ENCODE assay signal across 8 mouse cellular contexts in genomic region chr12:102705216-102705871, GRCm38 (mm10). TPM values are rescaled to one million over a fixed set of nuclear protein-coding genes. Genes with fewer than 3 reads are reported as not detected.
DNase-seq lines count a peak whose midpoint lies in the region; ATAC-seq and TF ChIP-seq lines count a peak whose summit lies in the region.

No protein-coding gene starts in this region.

- WGBS in intestine, postnatal 0 days = 3% methylated on average over 45 of the region's 45 CpGs
- 3% methylated on average over 30 of the region's 45 CpGs for WGBS in midbrain, embryonic 11.5 days

- peak; percentile 73 for ATAC-seq in intestine, postnatal 0 days
- peak; percentile 89 for ATAC-seq in midbrain, embryonic 11.5 days (ENCODE audit: low FRiP score)

- H3K9ac ChIP-seq in intestine, postnatal 0 days (ENCODE audit: low read depth, low read length) = peak overlapping the region; percentile 87
- H3K9ac ChIP-seq in midbrain, embryonic 11.5 days (ENCODE audit: low read length) = peak overlapping the region; percentile 78

- H3K36me3 ChIP-seq in intestine, postnatal 0 days (ENCODE audit: control insufficient read depth, insufficient read depth) = no peaks in the 10 kb centered on the region
- H3K36me3 ChIP-seq in midbrain, embryonic 11.5 days (ENCODE audit: control insufficient read depth, insufficient read depth, low read length) = no peaks in the 10 kb centered on the region

- no peaks in the 10 kb centered on the region for H3K27me3 ChIP-seq in intestine, postnatal 0 days (replicated peaks; ENCODE audit: control insufficient read depth, insufficient read depth, low read length)
- H3K27me3 ChIP-seq in midbrain, embryonic 11.5 days (ENCODE audit: control insufficient read depth, insufficient read depth, low read length) = no peaks in the 10 kb centered on the region; the same call in 1 of the 2 replicates

- H3K9me3 ChIP-seq in intestine, postnatal 0 days (ENCODE audit: control insufficient read depth) = no peaks in the 10 kb centered on the region
- no peaks in the 10 kb centered on the region for H3K9me3 ChIP-seq in midbrain, embryonic 11.5 days (ENCODE audit: control insufficient read depth, low read length)

- peak overlapping the region; percentile 82 for H3K4me3 ChIP-seq in intestine, postnatal 0 days (ENCODE audit: low read depth, low read length)
- peak overlapping the region; percentile 78 for H3K4me3 ChIP-seq in midbrain, embryonic 11.5 days (ENCODE audit: low read depth, low read length)

- TF ChIP-seq CTCF in intestine, postnatal 0 days (IDR thresholded peaks at IDR 0.05; ENCODE audit: low read depth) = peak; percentile 93

- peak overlapping the region; percentile 93 for H3K4me2 ChIP-seq in intestine, postnatal 0 days (replicated peaks; ENCODE audit: low read depth)
- peak overlapping the region; percentile 94 for H3K4me2 ChIP-seq in midbrain, embryonic 11.5 days

- intact Hi-C loops in left cerebral cortex, postnatal 4 days (cut with DNase I) = no loop called here

- H3K4me1 ChIP-seq in intestine, postnatal 0 days (replicated peaks; ENCODE audit: control insufficient read depth, insufficient read depth, low read length) = peaks cover 17% of the 10 kb centered on the region
- peaks cover 33% of the 10 kb centered on the region for H3K4me1 ChIP-seq in midbrain, embryonic 11.5 days (ENCODE audit: control insufficient read depth, insufficient read depth, low read length)

- DNase-seq in adrenal gland, adult 2 months = peak; percentile 89
- DNase-seq in embryo, embryonic 11.5 days (ENCODE audit: low read depth, low spot score) = peak; percentile 57
- DNase-seq in gastrocnemius, postnatal 4 days (ENCODE audit: low spot score in 2 of 2) = peak; percentile 85 to 90
- peak; percentile 92 for DNase-seq in left cerebral cortex, postnatal 4 days
- peak; percentile 99 for DNase-seq in midbrain, embryonic 11.5 days (ENCODE audit: low spot score, missing footprints)
- DNase-seq in right cerebral cortex, postnatal 4 days = peak; percentile 99
- DNase-seq in yolk sac, embryonic 10.5 days (ENCODE audit: low spot score) = peak; percentile 61

- peak overlapping the region; percentile 97 for H3K27ac ChIP-seq in intestine, postnatal 0 days (ENCODE audit: low read depth, low read length)
- H3K27ac ChIP-seq in midbrain, embryonic 11.5 days (ENCODE audit: low read depth, low read length) = peak overlapping the region; percentile 51

RNA-seq across cellular contexts. Expression of gene Itpk1, which starts 0.6 kb away (rescaled TPM):
- 10 to 100 TPM; 54.9 to 99.2 TPM for total RNA-seq in adrenal gland, adult 2 months (2021)
- 50.8 and 70.9 TPM in 2 replicates for polyA plus RNA-seq in adrenal gland, adult 2 months (2012; rRNA removed)
- total RNA-seq in gastrocnemius, postnatal 4 days (2021) = 10 to 100 TPM; 10.0 to 10.1 TPM
- 56.3 and 57.4 TPM in 2 replicates for polyA plus RNA-seq in intestine, postnatal 0 days (2015; fragmentation: Nextera tagmentation; extraction: Ambion mirVana)
- 10 to 100 TPM; 80.2 to 88.1 TPM for total RNA-seq in left cerebral cortex, postnatal 4 days (2021)
- polyA plus RNA-seq in midbrain, embryonic 11.5 days (2014; fragmentation: Nextera tagmentation; extraction: Ambion mirVana) = 11.6 and 14.2 TPM in 2 replicates

RNA-seq across cellular contexts. Expression of gene Moap1, which starts 38.1 kb away (rescaled TPM):
- total RNA-seq in adrenal gland, adult 2 months (2021) = 1 to 10 TPM; 3.7 to 7.9 TPM
- 0.56 and 0.81 TPM in 2 replicates for polyA plus RNA-seq in adrenal gland, adult 2 months (2012; rRNA removed)
- total RNA-seq in gastrocnemius, postnatal 4 days (2021) = 1 to 10 TPM; 7.6 to 7.8 TPM
- polyA plus RNA-seq in intestine, postnatal 0 days (2015; fragmentation: Nextera tagmentation; extraction: Ambion mirVana) = 10.8 and 12.2 TPM in 2 replicates
- 10 to 100 TPM; 28.3 to 30.3 TPM for total RNA-seq in left cerebral cortex, postnatal 4 days (2021)
- 40.8 and 41.4 TPM in 2 replicates for polyA plus RNA-seq in midbrain, embryonic 11.5 days (2014; fragmentation: Nextera tagmentation; extraction: Ambion mirVana)

RNA-seq across cellular contexts. Expression of gene Tmem251, which starts 38.2 kb away (rescaled TPM):
- 1 to 10 TPM; 7.5 to 8.5 TPM for total RNA-seq in adrenal gland, adult 2 months (2021)
- 3.4 TPM in 2 replicates for polyA plus RNA-seq in adrenal gland, adult 2 months (2012; rRNA removed)
- 1 to 10 TPM; 2.8 to 3.6 TPM for total RNA-seq in gastrocnemius, postnatal 4 days (2021)
- polyA plus RNA-seq in intestine, postnatal 0 days (2015; fragmentation: Nextera tagmentation; extraction: Ambion mirVana) = 22.7 and 23.6 TPM in 2 replicates
- total RNA-seq in left cerebral cortex, postnatal 4 days (2021) = 1 to 10 TPM; 5.3 to 6.0 TPM
- 12.2 and 12.3 TPM in 2 replicates for polyA plus RNA-seq in midbrain, embryonic 11.5 days (2014; fragmentation: Nextera tagmentation; extraction: Ambion mirVana)

RNA-seq across cellular contexts. Expression of gene Gm28051, which starts 52.2 kb away (rescaled TPM):
- not detected for total RNA-seq in adrenal gland, adult 2 months (2021)
- polyA plus RNA-seq in adrenal gland, adult 2 months (2012; rRNA removed) = not detected in 2 replicates
- not detected for total RNA-seq in gastrocnemius, postnatal 4 days (2021)
- not detected in 2 replicates for polyA plus RNA-seq in intestine, postnatal 0 days (2015; fragmentation: Nextera tagmentation; extraction: Ambion mirVana)
- not detected for total RNA-seq in left cerebral cortex, postnatal 4 days (2021)
- polyA plus RNA-seq in midbrain, embryonic 11.5 days (2014; fragmentation: Nextera tagmentation; extraction: Ambion mirVana) = not detected in 2 replicates

RNA-seq across cellular contexts. Expression of gene Gon7, which starts 52.3 kb away (rescaled TPM):
- total RNA-seq in adrenal gland, adult 2 months (2021) = 10 to 100 TPM; 11.6 to 11.7 TPM
- polyA plus RNA-seq in adrenal gland, adult 2 months (2012; rRNA removed) = 8.7 and 12.7 TPM in 2 replicates
- 10 to 100 TPM in 1 of 2 experiments, 1 to 10 TPM in 1; 9.5 to 10.9 TPM for total RNA-seq in gastrocnemius, postnatal 4 days (2021)
- 16.5 and 17.0 TPM in 2 replicates for polyA plus RNA-seq in intestine, postnatal 0 days (2015; fragmentation: Nextera tagmentation; extraction: Ambion mirVana)
- 10 to 100 TPM; 20.4 to 21.5 TPM for total RNA-seq in left cerebral cortex, postnatal 4 days (2021)
- 47.7 and 52.6 TPM in 2 replicates for polyA plus RNA-seq in midbrain, embryonic 11.5 days (2014; fragmentation: Nextera tagmentation; extraction: Ambion mirVana)

Comparison
In these comparisons a context has a peak if more than half of its experiments do, and no peak if none do; other contexts are left out.
1. Peak in every context shown above with its lines: DNase-seq, ATAC-seq, H3K4me3 ChIP-seq and H3K27ac ChIP-seq.
2. RNA of gene Itpk1, which starts 0.6 kb away (total RNA-seq): 54.9 to 99.2 TPM in adrenal gland, adult 2 months and 80.2 to 88.1 TPM in left cerebral cortex, postnatal 4 days; 10.0 to 10.1 TPM in gastrocnemius, postnatal 4 days; every median in the first group is over 4 times any median in the second.